Mouse (Mus musculus): ENCODE results near the gene Jsrp1. TPM values are rescaled to one million over a fixed set of nuclear protein-coding genes. Genes with fewer than 3 reads are reported as not detected.

Jsrp1 gene
- total and polyA plus RNA-seq, 2 experiments from 2014 or later: 1.4 TPM; not detected in 1

DNA sequence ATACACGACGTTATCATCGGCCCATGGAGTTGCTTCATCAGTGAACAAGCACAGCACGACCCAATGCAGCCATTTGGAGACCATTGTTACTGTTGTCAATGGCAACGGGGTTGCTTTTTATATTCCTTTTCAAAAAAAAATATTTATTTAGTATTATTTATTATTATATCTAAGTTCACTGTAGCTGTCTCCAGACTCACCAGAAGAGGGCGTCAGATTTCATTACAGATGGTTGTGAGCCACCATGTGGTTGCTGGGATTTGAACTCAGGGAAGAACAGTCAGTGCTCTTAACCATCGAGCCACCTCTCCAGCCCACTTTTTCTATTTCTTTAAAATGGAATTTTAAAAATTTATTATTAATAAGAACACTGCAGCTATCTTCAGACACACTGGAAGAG, 1.5 kb upstream of the Jsrp1 start:
- Histone ChIP-seq H3K27me3 (ENCODE audit: insufficient read depth, low read length) (peaks cover 5% of the 10 kb centered on the region; the same call in 1 of the 2 replicates), H3K27ac (no peak overlapping the region), H3K36me3 (ENCODE audit: insufficient read depth, low read length) (no peaks in the 10 kb centered on the region), H3K4me2 (ENCODE audit: low read depth, low read length) (no peak overlapping the region), H3K9ac (replicated peaks; ENCODE audit: low read length) (no peak overlapping the region), H3K4me3 (ENCODE audit: low read length) (no peak overlapping the region), H3K9me3 (ENCODE audit: low read length) (no peaks in the 10 kb centered on the region), H3K4me1 (ENCODE audit: insufficient read depth, low read length) (peaks cover 4% of the 10 kb centered on the region; the same call in 1 of the 2 replicates)
- DNase-seq (ENCODE audit: low spot score) (no peak), ATAC-seq (no peak)
- TF ChIP-seq CTCF (IDR thresholded peaks at IDR 0.05; ENCODE audit: low read depth): 0 out of 2 replicates have a peak, but pooled peaks have one; percentile 5
- WGBS: 61% methylated on average over 7 of the region's 7 CpGs

DNA sequence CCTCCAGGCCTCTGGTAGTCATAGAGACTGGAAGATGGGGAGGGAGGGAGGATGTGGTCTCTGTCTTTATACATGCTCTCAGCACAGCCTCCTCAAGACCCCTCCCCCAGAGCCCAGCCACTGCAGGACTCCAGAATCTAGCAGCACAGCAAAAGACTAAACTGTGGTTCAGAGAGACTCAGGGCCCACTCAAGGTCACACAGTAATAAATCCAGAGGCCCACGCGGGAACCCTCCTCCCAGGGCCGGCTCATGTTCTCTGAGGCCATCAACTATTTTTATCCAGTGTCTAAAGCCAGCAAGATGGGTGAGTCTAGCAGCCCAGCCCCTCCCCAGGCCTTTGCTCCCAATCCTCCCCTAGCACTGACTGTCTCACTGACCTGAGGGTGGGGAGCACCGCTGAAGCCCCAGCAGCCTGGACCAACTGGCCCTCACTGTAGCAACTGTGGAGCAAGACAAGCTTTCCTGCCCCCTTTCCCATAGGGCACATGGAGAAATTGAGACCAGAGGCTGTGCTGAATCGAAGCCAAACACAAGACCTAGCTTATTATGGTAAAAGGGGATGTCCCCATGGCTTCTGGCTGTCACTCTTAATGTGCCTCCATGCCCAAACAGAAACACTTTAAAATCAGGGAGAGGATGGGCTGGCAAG, 782 bp downstream of the Jsrp1 start:
- no peak overlapping the region for H3K9ac ChIP-seq (replicated peaks; ENCODE audit: low read length)
- WGBS: 69% methylated on average over 5 of the region's 5 CpGs

DNA sequence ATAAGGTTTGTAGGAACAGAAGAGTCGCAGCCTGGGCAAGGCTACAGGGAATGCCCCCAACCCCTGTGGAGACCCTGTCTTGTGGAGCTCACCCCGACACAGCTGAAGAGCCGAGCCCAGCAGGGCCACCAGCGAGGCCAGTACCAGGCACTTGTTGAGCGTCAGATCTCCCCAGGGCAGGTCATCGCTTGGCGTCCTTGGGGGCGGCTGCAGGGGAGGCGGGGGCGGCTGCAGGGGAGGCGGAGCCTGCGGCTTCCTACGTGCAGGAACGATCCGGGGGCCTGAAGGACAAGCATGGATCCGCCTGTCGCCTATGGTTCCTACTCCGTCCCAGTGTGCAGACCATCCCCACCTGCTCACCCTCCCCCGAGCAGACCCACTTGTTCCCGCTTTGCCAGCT, 3.2 kb downstream of the Jsrp1 start:
- 0 out of 2 replicates have a peak overlapping the region, but pooled peaks have one; percentile 23 for H3K4me2 ChIP-seq (ENCODE audit: low read depth, low read length)
- no peaks in the 10 kb centered on the region for H3K9me3 ChIP-seq (ENCODE audit: low read length)
- H3K27ac ChIP-seq: no peak overlapping the region
- no peak overlapping the region for H3K4me3 ChIP-seq (ENCODE audit: low read length)
- DNase-seq (ENCODE audit: low spot score) (no peak), ATAC-seq (no peak)
- TF ChIP-seq CTCF (IDR thresholded peaks at IDR 0.05; ENCODE audit: low read depth): no peak
- no peak overlapping the region for H3K9ac ChIP-seq (replicated peaks; ENCODE audit: low read length)
- H3K36me3 ChIP-seq (ENCODE audit: insufficient read depth, low read length): no peaks in the 10 kb centered on the region
- WGBS: 7% methylated on average over 15 of the region's 20 CpGs
- peaks cover 21% of the 10 kb centered on the region for H3K4me1 ChIP-seq (ENCODE audit: insufficient read depth, low read length)
- H3K27me3 ChIP-seq (ENCODE audit: insufficient read depth, low read length): peaks cover 5% of the 10 kb centered on the region; the same call in 1 of the 2 replicates

More for the DNA sequence above, 782 bp downstream of the Jsrp1 start:
- TF ChIP-seq CTCF (IDR thresholded peaks at IDR 0.05; ENCODE audit: low read depth): no peak
- Histone ChIP-seq H3K9me3 (ENCODE audit: low read length) (no peaks in the 10 kb centered on the region), H3K4me1 (ENCODE audit: insufficient read depth, low read length) (peaks cover 14% of the 10 kb centered on the region; the same call in 1 of the 2 replicates), H3K4me3 (ENCODE audit: low read length) (no peak overlapping the region), H3K4me2 (ENCODE audit: low read depth, low read length) (no peak overlapping the region), H3K27me3 (ENCODE audit: insufficient read depth, low read length) (peaks cover 5% of the 10 kb centered on the region; the same call in 1 of the 2 replicates), H3K27ac (no peak overlapping the region), H3K36me3 (ENCODE audit: insufficient read depth, low read length) (no peaks in the 10 kb centered on the region)
- ATAC-seq (no peak), DNase-seq (ENCODE audit: low spot score) (no peak)

DNA sequence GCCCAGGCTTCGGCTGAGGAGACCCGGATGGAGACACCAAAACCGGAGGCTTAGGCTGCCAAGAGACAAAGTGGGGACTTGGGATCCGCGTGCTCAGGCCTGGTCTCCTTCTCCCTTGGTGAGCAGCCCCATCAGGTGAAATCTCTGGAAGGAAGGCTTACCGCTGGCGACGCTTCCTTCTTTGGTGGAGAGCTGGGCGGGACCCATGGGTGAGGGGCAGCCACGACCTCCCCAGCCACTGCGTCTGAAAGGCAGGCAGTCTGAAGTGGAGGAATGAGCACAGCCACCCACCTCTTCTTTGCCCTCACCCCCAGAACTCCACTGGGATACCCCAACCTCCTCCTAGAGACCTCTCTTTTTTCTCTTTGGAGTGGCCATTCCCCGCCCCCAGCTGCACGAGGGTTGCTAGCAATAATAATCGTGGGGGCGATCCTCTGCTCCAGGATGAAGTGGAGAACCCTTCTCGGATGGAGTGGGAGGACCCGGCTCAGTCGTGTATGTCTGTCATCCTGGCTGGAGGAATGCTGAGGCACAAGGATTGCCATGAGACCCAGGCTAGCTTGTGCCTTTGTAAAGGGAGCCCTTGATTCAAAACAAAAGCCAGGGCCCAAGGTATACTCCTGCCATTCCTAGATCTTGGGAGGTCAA, 4.2 kb downstream of the Jsrp1 start:
- Histone ChIP-seq H3K9ac (replicated peaks; ENCODE audit: low read length) (0 out of 2 replicates have a peak overlapping the region, but pooled peaks have one; percentile 3), H3K4me3 (ENCODE audit: low read length) (peak overlapping the region; percentile 8; the same call in 1 of the 2 replicates), H3K27ac (no peak overlapping the region), H3K27me3 (ENCODE audit: insufficient read depth, low read length) (peaks cover 5% of the 10 kb centered on the region; the same call in 1 of the 2 replicates), H3K9me3 (ENCODE audit: low read length) (no peaks in the 10 kb centered on the region), H3K4me1 (ENCODE audit: insufficient read depth, low read length) (peaks cover 21% of the 10 kb centered on the region), H3K4me2 (ENCODE audit: low read depth, low read length) (peak overlapping the region; percentile 81), H3K36me3 (ENCODE audit: insufficient read depth, low read length) (peaks cover 8% of the 10 kb centered on the region; the same call in 1 of the 2 replicates)
- DNase-seq (ENCODE audit: low spot score): no peak
- 10% methylated on average over 17 of the region's 18 CpGs for WGBS
- no peak for ATAC-seq
- TF ChIP-seq CTCF (IDR thresholded peaks at IDR 0.05; ENCODE audit: low read depth): no peak

DNA sequence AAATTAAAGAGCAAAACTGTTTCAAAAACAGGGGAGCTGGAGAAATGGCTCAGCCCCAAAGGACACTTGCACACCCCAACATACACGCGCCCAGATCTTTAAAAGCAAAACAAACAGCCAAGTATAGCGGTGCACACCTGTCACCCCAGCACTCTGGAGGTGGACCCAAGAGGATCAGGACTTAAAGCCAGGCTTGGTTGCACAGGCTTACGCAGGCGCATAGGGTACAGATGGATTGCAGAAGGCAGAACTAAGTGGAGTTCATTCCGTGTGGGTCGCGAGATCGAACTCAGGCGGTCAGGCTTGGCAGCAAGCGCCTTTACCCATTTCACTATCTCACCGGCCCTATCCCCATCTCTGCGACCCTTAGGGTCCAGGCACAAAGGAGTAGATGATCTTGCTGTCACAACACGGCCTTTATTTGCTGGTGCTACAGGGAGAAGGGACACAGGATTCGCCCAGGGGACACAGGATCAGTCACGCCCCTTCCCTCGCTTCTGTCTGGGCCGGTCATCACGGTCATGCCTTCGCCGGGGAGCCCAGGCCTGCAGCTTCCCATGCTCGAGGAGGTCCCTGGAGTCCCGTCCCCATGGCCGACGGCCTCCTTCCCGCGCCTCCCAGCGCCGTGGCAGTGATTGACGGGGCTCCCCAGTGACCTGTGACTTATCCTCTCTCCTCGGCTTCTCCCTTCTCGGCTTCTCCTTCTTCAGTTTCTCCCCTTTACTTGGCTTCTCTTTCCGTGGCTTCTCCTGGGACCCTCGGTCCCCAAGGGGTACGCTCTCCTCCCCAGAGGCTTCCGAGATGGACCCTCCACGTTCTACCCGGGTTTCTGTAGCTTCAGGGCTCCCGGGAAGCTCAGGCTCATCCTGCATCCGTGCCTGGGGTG, 5.0 kb downstream of the Jsrp1 start:
- 0 out of 2 replicates have a peak overlapping the region, but pooled peaks have one; percentile 3 for H3K9ac ChIP-seq (replicated peaks; ENCODE audit: low read length)
- H3K4me2 ChIP-seq (ENCODE audit: low read depth, low read length): peak overlapping the region; percentile 81
- H3K4me1 ChIP-seq (ENCODE audit: insufficient read depth, low read length): peaks cover 21% of the 10 kb centered on the region
- WGBS: 17% methylated on average over 39 of the region's 40 CpGs
- H3K4me3 ChIP-seq (ENCODE audit: low read length): peak overlapping the region; percentile 8; the same call in 1 of the 2 replicates
- no peak for DNase-seq (ENCODE audit: low spot score)
- 0 out of 2 replicates have a peak overlapping the region, but pooled peaks have one; percentile 79 for H3K27ac ChIP-seq
- H3K9me3 ChIP-seq (ENCODE audit: low read length): no peaks in the 10 kb centered on the region
- no peak for ATAC-seq
- peaks cover 5% of the 10 kb centered on the region; the same call in 1 of the 2 replicates for H3K27me3 ChIP-seq (ENCODE audit: insufficient read depth, low read length)
- TF ChIP-seq CTCF (IDR thresholded peaks at IDR 0.05; ENCODE audit: low read depth): no peak
- H3K36me3 ChIP-seq (ENCODE audit: insufficient read depth, low read length): peaks cover 14% of the 10 kb centered on the region

DNA sequence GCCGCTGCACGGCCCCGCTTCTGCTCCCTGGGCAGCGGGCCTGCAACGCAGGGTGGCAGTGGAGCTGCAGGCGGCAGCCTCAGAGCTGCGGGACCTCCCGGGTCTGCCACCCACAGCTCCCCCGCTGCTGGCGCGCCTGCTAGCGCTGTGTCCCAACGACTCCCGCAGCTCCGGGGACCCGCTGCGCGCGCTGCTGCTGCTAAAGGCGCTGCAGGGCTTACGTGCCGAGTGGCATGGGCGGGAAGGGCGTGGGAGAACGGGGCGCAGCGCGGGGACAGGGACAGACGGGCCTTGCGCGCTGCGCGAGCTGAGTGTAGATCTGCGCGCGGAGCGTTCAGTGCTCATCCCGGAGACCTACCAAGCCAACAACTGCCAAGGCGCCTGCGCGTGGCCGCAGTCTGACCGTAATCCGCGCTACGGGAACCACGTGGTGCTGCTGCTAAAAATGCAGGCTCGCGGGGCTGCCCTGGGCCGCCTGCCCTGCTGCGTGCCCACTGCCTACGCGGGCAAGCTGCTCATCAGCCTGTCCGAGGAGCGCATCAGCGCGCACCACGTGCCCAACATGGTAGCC, 6.2 kb downstream of the Jsrp1 start:
- WGBS: 0% methylated on average over 58 of the region's 58 CpGs
- Histone ChIP-seq H3K9me3 (ENCODE audit: low read length) (no peaks in the 10 kb centered on the region), H3K4me3 (ENCODE audit: low read length) (peak overlapping the region; percentile 43), H3K4me1 (ENCODE audit: insufficient read depth, low read length) (peaks cover 21% of the 10 kb centered on the region), H3K9ac (replicated peaks; ENCODE audit: low read length) (peak overlapping the region; percentile 79), H3K36me3 (ENCODE audit: insufficient read depth, low read length) (peaks cover 25% of the 10 kb centered on the region), H3K27me3 (ENCODE audit: insufficient read depth, low read length) (peaks cover 5% of the 10 kb centered on the region; the same call in 1 of the 2 replicates), H3K27ac (peak overlapping the region; percentile 79), H3K4me2 (ENCODE audit: low read depth, low read length) (peak overlapping the region; percentile 81)
- no peak for TF ChIP-seq CTCF (IDR thresholded peaks at IDR 0.05; ENCODE audit: low read depth)
- peak; percentile 91 for DNase-seq (ENCODE audit: low spot score)
- peak; percentile 84 for ATAC-seq
